Mouse (Mus musculus): Measurements from ENCODE around the gene Ildr2.

DNA sequence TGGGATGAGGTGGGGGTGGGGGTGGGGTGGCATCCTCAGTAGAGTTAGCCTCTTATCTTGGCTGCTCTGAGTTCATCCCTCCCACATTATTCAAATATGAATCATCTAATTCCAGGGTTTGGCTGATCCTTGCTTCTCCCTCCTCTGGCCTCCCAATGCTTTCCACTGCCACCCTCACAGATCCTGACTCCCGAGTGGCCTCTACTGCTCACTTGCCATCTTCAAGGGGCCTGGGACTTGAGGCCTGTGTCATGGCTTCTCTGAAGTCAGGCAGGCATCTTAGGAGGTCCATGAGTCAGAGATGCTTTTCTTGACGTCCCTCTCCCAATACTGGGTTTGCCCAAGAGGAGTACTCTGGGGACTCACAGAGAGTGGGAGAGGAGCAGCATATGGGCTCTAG, 1.7 kb downstream of the Ildr2 start:
- TF ChIP-seq GATA1 (IDR thresholded peaks at IDR 0.05; ENCODE audit: borderline replicate concordance, low read length): no peak
- TF ChIP-seq CTCF (IDR thresholded peaks at IDR 0.05; ENCODE audit: low read depth, low read length): no peak
